8 mouse cellular contexts compared by ENCODE assay signal in genomic region chrX:98380247-98380905, GRCm38 (mm10).
DNase-seq lines count a peak whose midpoint lies in the region; ATAC-seq and TF ChIP-seq lines count a peak whose summit lies in the region.

No protein-coding gene starts in this region.

- H3K9ac ChIP-seq in stomach, postnatal 0 days (ENCODE audit: low read length), result no peak overlapping the region
- H3K9ac ChIP-seq in intestine, embryonic 16.5 days (ENCODE audit: low read depth, low read length), result no peak overlapping the region

- no peak for ATAC-seq in stomach, postnatal 0 days (ENCODE audit: low FRiP score, low TSS enrichment)
- ATAC-seq in intestine, embryonic 16.5 days, result no peak

- no peak overlapping the region for H3K27ac ChIP-seq in stomach, postnatal 0 days (replicated peaks)
- H3K27ac ChIP-seq in intestine, embryonic 16.5 days (ENCODE audit: low read length), result no peak overlapping the region
- no peak overlapping the region for H3K27ac ChIP-seq in forebrain, embryonic 10.5 days

- H3K4me3 ChIP-seq in stomach, postnatal 0 days (ENCODE audit: low read depth, low read length), result no peak overlapping the region
- H3K4me3 ChIP-seq in intestine, embryonic 16.5 days (ENCODE audit: low read length), result no peak overlapping the region
- H3K4me3 ChIP-seq in forebrain, embryonic 10.5 days, result no peak overlapping the region

- H3K4me2 ChIP-seq in stomach, postnatal 0 days (replicated peaks; ENCODE audit: low read depth), result no peak overlapping the region
- no peak overlapping the region for H3K4me2 ChIP-seq in intestine, embryonic 16.5 days (ENCODE audit: low read depth, low read length)

- no peaks in the 10 kb centered on the region for H3K27me3 ChIP-seq in stomach, postnatal 0 days (ENCODE audit: control insufficient read depth, insufficient read depth, low read length)
- no peaks in the 10 kb centered on the region for H3K27me3 ChIP-seq in intestine, embryonic 16.5 days (replicated peaks; ENCODE audit: control insufficient read depth, insufficient read depth, low read length)
- H3K27me3 ChIP-seq in forebrain, embryonic 10.5 days (ENCODE audit: poor library complexity, severe bottlenecking), result no peaks in the 10 kb centered on the region; the same call in 1 of the 2 replicates

- H3K9me3 ChIP-seq in stomach, postnatal 0 days (ENCODE audit: control insufficient read depth, low read length), result no peaks in the 10 kb centered on the region
- H3K9me3 ChIP-seq in intestine, embryonic 16.5 days (ENCODE audit: control insufficient read depth, low read length), result no peaks in the 10 kb centered on the region
- no peaks in the 10 kb centered on the region for H3K9me3 ChIP-seq in forebrain, embryonic 10.5 days

- no peaks in the 10 kb centered on the region for H3K4me1 ChIP-seq in stomach, postnatal 0 days (replicated peaks; ENCODE audit: control insufficient read depth, insufficient read depth)
- H3K4me1 ChIP-seq in intestine, embryonic 16.5 days (ENCODE audit: control insufficient read depth, insufficient read depth, low read length), result no peaks in the 10 kb centered on the region
- H3K4me1 ChIP-seq in forebrain, embryonic 10.5 days, result no peaks in the 10 kb centered on the region

- TF ChIP-seq CTCF in stomach, postnatal 0 days (IDR thresholded peaks at IDR 0.05; ENCODE audit: low read depth), result peak; percentile 53

- no peak for TF ChIP-seq EP300 in stomach, postnatal 0 days (optimal IDR thresholded peaks at IDR 0.05)

- DNase-seq in left cerebral cortex, postnatal 10 days (ENCODE audit: extremely low spot score in 1 of 2, low spot score in 2 of 2), result peak; percentile 1 to 66
- DNase-seq in left cerebral cortex, adult 8-10 months (ENCODE audit: low spot score in 2 of 2), result no peak
- peak; percentile 68 to 77 for DNase-seq in adrenal gland, postnatal 36 days
- DNase-seq in gastrocnemius, postnatal 36 days, result peak; percentile 19 to 52
- DNase-seq in kidney, postnatal 10 days, result peak; percentile 82
- no peak for DNase-seq in stomach, postnatal 0 days (ENCODE audit: low spot score)
- DNase-seq in forebrain, embryonic 10.5 days (ENCODE audit: extremely low spot score, low spot score), result no peak

- WGBS in stomach, postnatal 0 days, result 49% methylated on average over 7 of the region's 7 CpGs
- WGBS in intestine, embryonic 16.5 days, result 50% methylated on average over 7 of the region's 7 CpGs
- WGBS in forebrain, embryonic 10.5 days, result 87% methylated on average over 7 of the region's 7 CpGs

- intact Hi-C loops in left cerebral cortex, postnatal 10 days (cut with DNase I), result no loop called here
- intact Hi-C loops in gastrocnemius, postnatal 36 days (cut with DNase I), result loop anchor here (5.0 kb wide), 1 partner anchor 233 kb away; the partner anchor contains the start of gene Ar

- no peaks in the 10 kb centered on the region for H3K36me3 ChIP-seq in stomach, postnatal 0 days (ENCODE audit: control insufficient read depth, insufficient read depth, low read length)
- H3K36me3 ChIP-seq in intestine, embryonic 16.5 days (ENCODE audit: control insufficient read depth, insufficient read depth, low read length), result no peaks in the 10 kb centered on the region
- no peaks in the 10 kb centered on the region for H3K36me3 ChIP-seq in forebrain, embryonic 10.5 days (replicated peaks)

Comparison
In these comparisons a context has a peak if more than half of its experiments do, and no peak if none do; other contexts are left out.
1. DNase-seq: peak in left cerebral cortex, postnatal 10 days (2 of 2), adrenal gland, postnatal 36 days (2 of 2), gastrocnemius, postnatal 36 days (2 of 2) and kidney, postnatal 10 days (single experiment); none in left cerebral cortex, adult 8-10 months (0 of 2), stomach, postnatal 0 days (single experiment) and forebrain, embryonic 10.5 days (single experiment).